Mouse (Mus musculus) kidney, postnatal 25 days (tissue): ENCODE data around the gene Ifit2.
"Not testable (repeated sequence)": the region's sequence is repeated elsewhere in the genome, so short reads cannot be mapped to it uniquely, and the experiment has no call there.

ENCODE experiments used
- DNase-seq, 2 experiments: peaks; one replicate each; pipeline ENCODE4 v3.0.0; 2021; ENCODE audit warnings: mixed read lengths in 2 of 2

Gene Ifit2

DNA sequence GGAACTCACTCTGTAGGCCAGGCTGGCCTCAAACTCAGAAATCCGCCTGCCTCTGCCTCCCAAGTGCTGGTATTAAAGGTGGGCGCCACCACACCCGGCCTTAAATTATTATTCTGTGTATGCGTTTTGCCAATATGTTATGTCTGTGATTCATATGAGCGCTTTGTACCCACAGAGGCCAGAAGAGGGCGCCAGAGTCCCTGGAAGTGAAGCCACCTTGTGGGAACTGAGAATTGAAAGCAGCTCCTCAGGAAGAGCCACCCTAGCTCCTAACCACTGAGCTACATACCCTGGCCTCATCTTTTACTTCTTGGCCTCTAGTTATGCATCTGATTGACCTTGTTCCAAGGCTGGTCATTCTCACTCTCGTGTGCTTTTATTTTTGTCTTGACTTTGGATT lies 2.5 kb upstream of the Ifit2 start:
- peak; percentile 81 to 94 for DNase-seq

DNA sequence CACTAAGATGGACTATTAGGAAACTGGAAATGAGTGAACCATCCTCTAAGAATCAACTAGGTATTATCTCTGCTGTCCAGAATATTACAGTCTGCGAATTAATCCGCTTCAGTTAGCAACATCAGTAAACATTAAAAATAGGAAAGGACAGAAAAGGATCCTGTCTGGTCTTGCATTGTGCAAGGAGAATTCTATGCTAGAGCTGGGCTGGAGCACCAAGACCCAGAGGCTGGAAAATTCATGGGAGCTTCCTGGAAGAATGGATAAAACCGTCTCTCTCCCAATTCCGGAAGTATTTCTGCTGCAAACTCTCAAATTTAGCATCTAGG lies 325 bp upstream of the Ifit2 start:
- no peak for DNase-seq

GRCm38 (mm10) chr19:34551981-34552380 lies 1.5 kb downstream of the Ifit2 start:
- peak; percentile 51 for DNase-seq

GRCm38 (mm10) chr19:34553021-34553420 lies 2.5 kb downstream of the Ifit2 start:
- DNase-seq = peak; percentile 16 to 42

DNA sequence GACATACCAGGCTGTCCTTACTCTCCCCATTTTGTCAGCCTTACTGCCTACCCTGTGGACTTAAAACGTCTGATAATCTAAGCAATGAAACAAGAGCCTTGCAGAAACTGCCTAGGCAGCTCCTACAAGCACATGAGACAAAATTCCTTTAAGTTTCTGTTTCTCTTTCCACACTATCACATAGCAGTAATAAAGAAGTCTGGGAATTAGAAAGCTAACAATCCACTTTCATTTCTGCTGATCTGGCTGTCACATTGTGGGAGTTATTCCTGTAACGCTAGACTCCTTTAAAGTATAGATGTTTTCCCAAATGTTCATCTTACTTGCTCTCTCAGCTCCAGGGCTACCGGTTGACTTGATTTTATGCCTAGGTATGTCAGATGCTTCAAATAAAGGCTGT lies 3.0 kb downstream of the Ifit2 start:
- no peak for DNase-seq

- DNase-seq = no peak
Measured at GRCm38 (mm10) chr19:34554061-34554460, 3.6 kb downstream of the Ifit2 start.

DNA sequence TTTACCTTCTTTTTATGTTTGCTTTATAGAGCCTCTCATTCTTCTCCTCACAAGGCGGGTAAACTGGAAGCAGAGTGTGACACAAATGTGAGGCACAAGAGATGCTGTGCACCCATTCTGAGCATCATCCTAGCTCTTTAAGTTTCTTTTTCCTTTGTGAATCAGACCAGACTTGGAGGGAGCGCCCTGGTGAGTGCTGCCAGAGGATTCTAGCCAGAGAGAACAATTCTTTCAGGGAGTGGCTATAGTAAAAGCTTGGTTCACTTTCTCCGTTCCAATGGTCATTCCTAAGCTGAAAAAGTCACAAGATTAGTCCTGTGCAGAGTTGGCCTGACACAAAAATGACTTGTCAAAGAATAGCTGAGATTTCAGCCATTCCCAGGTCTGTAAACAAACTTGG lies 6.1 kb downstream of the Ifit2 start:
- peak in 1 of 2 experiments; percentile 16 for DNase-seq

DNA sequence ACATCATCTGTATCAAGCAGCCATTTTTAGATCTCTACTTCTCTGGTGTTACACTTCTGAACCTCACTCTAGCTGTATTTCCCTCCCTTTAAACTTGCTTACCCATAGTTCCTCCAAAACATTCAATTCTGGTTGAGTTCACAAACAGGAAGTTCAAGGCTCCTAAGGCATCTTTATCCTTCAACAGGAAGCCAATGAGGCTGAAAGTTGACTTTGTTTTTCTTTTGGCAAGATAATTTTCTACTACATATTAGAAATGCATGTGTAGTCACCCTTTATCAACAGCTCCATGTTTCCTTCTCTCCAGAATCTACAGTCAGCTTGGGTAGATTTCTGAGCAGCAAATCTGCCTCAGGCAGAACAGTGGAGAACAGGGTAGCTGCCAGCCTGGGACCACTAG lies 12.1 kb downstream of the Ifit2 start:
- no peak for DNase-seq

- DNase-seq = no peak
Measured at GRCm38 (mm10) chr19:34566178-34566784, 15.8 kb downstream of the Ifit2 start.

DNA sequence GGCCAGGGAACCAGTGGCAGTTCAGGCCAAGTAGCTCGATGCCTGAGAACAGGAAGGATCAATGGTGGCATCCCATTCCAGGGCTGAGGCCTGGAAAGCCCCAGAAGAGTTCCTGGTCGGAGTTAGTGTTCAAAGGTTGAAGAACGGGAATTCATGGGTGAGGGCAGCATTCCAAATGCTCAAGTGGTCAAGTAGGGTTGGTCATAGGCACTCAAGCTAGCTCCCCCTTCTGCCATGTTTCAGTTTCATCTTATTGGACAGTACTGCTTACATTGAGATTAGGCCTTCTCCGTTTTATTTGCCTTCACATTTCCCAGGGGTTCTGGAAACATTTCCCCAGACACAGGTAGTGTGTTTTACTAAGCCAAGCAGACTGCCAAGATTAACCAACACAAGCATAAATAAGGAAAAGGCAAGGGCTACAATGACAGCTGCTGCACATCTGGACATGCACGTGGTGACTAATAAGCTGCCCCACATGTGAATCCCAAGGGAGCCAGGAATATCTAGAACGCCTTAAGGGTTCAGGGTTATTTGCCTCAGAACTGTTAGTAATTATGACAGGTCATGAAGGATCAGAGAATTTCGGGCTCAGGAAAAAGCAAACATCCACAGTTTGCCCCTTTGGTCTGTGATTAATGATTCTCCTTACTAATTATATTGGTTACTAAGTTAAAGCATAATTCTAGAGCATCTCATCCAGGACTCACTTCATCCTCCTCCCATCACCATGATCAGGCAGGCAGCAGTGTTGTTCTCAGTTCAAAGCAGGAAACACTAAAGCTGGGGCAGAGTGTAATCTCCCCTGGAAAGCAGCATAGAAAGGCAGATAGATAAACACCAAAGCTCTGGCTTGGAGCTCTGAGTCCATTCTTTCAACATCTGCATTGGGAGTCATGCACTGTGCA lies 18.7 kb downstream of the Ifit2 start:
- peak; percentile 35 to 45 for DNase-seq

GRCm38 (mm10) chr19:34569896-34570476 lies 19.5 kb downstream of the Ifit2 start:
- DNase-seq = peak in 1 of 2 experiments; percentile 52

DNA sequence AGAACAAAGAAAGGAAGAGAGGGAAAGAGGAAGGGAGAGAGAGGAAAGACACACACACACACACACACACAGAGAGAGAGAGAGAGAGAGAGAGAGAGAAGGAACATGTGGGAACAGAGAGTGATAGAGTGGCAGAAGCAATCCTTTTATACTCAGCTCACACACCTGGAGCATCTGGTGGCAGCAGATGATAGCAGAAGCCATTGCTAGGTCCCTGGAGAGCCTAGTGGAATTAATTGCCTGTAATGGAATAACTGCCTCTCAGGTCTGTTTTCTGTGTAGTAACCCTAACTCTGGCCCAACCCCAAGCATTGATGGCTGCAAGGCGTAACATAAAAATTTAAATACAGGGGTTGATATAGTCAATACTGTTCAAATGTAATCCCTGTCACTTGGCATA lies 20.6 kb downstream of the Ifit2 start:
- no peak for DNase-seq

DNA sequence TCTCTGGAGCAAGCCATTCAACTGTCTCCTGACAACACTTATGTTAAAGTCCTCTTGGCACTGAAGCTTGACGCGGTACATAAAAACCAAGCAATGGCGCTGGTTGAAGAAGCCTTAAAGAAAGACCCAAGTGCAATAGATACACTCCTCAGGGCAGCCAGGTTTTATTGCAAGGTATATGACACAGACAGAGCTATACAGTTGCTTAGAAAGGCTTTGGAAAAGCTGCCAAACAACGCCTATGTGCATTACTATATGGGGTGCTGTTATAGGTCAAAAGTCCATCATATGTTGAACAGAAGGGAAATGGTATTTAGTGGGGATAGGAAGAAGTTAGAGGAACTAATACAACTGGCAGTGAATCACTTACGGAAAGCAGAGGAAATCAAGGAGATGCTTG lies 23.2 kb downstream of the Ifit2 start:
- no peak for DNase-seq

- no peak for DNase-seq
Measured at GRCm38 (mm10) chr19:34577121-34577520, 26.6 kb downstream of the Ifit2 start.

DNA sequence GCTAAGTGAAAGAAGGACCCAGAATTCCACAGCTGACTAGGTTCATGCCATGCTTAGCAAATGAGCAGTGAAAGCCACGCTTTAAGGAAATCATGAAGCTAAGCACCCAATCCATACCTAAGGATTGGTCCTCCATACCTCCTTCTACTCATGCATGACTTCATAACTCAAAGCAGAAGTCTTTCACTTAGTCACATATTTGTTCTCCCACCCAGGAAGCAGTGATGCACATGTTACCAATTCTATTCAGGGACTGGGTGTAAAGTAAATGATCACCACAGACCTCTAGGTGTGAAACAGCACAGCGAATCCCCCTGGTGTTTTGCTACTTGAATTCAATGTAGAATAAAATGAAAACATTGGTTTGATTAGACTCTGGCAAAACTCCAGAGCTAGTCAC lies 32.2 kb downstream of the Ifit2 start:
- not testable (repeated sequence) for DNase-seq

DNA sequence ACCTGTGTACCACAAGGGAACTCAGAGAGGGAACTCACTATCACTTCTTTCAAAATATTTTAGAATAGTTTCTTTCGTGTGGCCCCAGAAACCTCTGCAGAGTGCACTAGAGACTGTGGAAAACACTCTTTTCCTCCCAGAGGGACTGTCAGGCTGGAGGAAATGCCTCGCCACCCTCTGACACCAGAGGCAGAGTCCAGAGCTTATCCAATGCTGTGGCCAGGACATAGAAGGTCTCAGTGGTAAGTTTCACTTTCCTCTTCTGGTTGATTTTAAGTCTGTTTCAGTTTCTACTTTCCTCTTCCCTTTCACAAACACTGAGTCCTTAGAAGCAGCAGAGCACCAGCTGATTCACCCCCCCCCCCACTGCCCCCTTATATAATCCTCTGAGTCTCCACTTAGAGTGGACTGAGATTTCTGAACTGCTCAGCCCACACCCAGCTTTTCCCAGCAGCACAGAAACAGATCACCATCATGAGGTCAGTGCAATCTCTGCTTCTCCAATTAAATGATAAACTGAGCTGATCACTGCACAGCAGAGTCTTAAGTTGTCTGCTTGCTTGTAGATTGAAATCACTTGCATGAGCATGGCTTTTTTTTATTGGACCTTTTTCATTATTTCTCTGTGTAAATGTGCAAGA lies 32.8 kb downstream of the Ifit2 start, which contains the start of gene Ifit3:
TSS of gene Ifit3 (plus strand) at position 406 of the 641 bp plus-strand sequence.
- peak; percentile 52 to 80 for DNase-seq

DNA sequence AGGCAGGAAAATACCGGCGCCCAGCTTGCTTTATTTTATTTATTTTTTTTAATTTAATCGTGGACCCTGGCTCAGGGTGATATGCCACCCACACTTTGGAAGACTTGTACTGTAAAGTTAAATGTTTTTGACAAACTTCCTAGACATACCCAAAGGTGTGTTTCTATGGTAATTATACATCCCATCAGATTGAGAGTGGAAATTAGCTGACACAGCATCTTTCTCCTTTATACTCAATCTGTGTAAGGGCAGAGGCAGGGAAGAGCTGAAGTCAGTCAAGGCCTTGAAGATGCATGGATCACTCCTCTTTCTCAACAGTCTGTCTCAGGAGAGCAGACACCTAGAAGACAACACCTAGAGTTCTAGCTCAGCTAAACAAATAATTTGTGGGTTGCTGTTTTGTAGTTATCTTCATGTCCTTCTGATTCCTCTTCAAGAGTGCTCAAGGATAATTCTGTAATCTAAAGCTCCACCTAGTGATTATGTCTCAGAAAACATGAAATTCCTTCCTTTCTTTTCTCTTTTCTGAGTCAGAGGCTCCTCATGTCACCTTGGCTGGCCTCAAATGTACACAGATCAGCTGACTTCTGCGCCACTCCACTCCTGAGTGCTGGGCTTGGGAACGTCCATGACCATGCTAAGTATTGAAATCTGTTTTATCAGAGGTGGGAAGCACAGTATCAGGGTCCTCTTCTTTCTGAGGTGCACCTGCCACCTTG lies 35.4 kb downstream of the Ifit2 start:
- DNase-seq = not testable (repeated sequence)

DNA sequence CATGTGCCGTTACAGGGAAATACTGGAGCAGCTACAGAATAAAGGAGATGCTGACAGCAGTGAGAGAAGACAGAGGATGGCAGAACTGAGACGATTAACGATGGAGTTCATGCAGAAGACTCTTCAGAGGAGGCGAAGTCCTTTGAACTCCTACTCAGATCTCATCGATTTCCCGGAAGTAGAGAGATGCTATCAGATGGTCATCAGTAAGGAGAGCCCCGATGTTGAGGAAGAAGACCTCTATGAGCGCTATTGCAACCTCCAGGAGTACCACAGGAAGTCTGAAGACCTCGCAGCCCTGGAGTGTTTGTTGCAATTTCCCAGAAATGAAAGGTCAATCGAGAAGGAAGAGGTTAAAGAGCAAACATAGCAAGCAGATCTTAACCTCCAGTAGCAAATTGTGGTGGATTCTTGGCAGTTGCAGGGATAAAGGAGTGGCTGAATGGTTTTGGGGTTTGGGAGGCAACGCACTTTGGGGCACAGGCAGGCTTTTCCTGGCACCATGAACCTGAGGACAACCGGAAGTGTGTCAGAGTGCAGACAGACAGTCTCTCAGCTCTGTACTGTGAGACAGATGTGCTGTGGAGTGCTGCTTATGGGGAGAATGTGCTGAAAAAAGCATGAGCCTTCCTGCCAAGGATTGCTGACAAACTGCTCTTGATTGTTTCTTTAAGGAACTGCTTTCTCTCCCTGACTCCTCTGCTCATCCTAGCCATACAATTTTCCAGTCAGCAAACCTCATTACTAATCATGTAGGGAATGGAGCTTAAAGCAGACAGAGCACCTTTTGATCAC lies 37.6 kb downstream of the Ifit2 start:
- not testable (repeated sequence) for DNase-seq

GRCm38 (mm10) chr19:34588959-34589358 lies 38.5 kb downstream of the Ifit2 start:
- DNase-seq = no peak

DNA sequence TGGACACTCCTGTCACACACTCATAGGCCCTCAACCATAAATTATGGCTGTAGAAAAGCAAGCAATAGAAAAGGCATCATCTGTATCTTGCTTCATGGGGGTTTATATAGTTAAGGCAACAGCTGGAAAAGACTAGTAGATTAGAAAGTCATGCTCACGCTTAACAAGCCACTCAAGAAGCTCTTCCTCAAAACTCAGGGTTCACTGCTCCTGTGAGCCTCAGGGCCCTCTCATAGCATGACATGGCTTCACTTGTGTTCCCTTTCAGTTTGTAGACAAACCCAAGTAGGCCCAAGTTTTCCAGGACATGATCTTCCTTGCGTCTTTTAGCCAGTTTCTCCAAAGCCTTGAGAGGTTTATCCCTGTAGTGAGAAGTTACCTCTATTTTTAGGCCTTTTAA lies 43.0 kb downstream of the Ifit2 start:
- DNase-seq = no peak

DNA sequence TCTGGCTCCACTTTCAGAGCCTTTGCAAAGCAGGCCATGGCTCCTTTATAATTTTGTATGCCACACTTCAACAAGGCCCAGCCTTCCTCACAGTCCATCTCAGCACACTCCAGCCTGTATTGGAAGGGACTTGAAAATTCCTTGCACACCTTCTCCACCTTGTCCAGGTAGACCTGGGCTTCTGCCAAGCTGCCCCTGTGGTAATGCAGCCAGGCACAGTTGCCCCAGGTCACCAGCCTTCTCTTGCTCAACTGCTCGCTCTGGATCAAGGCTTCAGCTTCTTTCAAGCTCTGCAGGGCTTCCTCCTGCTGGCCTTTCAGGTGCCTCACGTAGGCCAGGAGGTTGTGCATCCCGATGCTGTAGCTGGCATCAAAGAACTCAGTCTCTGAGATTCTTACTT lies 44.0 kb downstream of the Ifit2 start:
- peak in 1 of 2 experiments; percentile 40 for DNase-seq

GRCm38 (mm10) chr19:34596811-34597210 lies 46.3 kb downstream of the Ifit2 start:
- DNase-seq = peak in 1 of 2 experiments; percentile 34
